11 mouse cellular contexts compared by ENCODE assay signal in the genomic region with DNA sequence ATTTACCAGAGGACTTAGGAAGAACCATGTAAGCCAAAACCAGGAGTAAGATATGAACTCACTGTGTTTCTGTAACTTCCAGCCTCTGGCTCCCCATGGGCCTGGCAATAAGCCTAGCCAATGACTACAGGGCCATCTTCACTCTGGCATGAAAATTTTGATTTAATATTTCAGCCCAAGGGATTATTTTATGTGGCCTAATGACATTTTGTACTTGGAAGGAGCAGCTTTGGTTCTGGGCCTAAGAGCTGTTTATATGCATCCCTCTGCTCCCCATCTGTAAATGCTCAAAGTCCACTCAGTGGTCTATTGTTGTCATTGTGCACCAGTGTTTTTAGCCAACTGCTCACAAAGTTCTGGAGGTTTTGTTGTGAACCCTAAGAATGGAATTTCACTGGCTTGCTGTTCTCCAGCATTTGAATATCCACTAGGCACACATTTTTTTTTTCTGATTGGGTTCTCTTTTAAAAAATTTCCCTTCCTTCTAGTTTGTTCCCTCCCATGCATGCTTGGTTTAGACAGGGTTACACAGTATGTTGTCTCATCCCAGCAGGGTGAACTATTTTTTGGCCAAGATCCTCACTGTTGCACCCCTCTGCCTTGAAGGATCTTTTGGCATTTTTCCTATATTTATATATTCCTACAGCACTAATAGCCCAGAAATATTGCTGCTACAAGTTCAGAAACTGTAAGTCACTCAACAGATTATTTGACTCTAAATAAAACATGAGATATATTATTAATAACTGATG.
DNase-seq lines count a peak whose midpoint lies in the region; ATAC-seq and TF ChIP-seq lines count a peak whose summit lies in the region.
"Had no signal": no experiment of that assay in that cellular context is flagged by ENCODE, and none has a peak within 500 bp of the region (broad histone marks: within the 10 kb centered on the region; RNA-seq: fewer than 3 reads in every experiment).

No protein-coding gene starts in this region.

- no peak overlapping the region for H3K4me2 ChIP-seq in heart, embryonic 12.5 days
- H3K4me2 ChIP-seq in stomach, postnatal 0 days (replicated peaks; ENCODE audit: low read depth): no peak overlapping the region
- no peak overlapping the region for H3K4me2 ChIP-seq in forebrain, embryonic 14.5 days (ENCODE audit: low read length)
- H3K4me2 ChIP-seq: midbrain, embryonic 11.5 days had no signal

- H3K9ac ChIP-seq in heart, embryonic 12.5 days: no peak overlapping the region
- no peak overlapping the region for H3K9ac ChIP-seq in stomach, postnatal 0 days (ENCODE audit: low read length)
- no peak overlapping the region for H3K9ac ChIP-seq in forebrain, embryonic 14.5 days (ENCODE audit: low read length)

- no peak for TF ChIP-seq EP300 in stomach, postnatal 0 days (optimal IDR thresholded peaks at IDR 0.05)

- no peak overlapping the region for H3K4me3 ChIP-seq in heart, embryonic 12.5 days
- no peak overlapping the region for H3K4me3 ChIP-seq in stomach, postnatal 0 days (ENCODE audit: low read depth, low read length)
- H3K4me3 ChIP-seq in forebrain, embryonic 14.5 days (ENCODE audit: low read depth, low read length): no peak overlapping the region
- H3K4me3 ChIP-seq: heart, adult 2 months had no signal

- H3K9me3 ChIP-seq in heart, embryonic 12.5 days (replicated peaks): no peaks in the 10 kb centered on the region
- no peaks in the 10 kb centered on the region for H3K9me3 ChIP-seq in stomach, postnatal 0 days (ENCODE audit: control insufficient read depth, low read length)
- no peaks in the 10 kb centered on the region for H3K9me3 ChIP-seq in forebrain, embryonic 14.5 days (replicated peaks; ENCODE audit: control insufficient read depth, low read length)

- no peaks in the 10 kb centered on the region for H3K36me3 ChIP-seq in heart, embryonic 12.5 days
- H3K36me3 ChIP-seq in stomach, postnatal 0 days (ENCODE audit: control insufficient read depth, insufficient read depth, low read length): no peaks in the 10 kb centered on the region
- H3K36me3 ChIP-seq in forebrain, embryonic 14.5 days (ENCODE audit: control insufficient read depth, insufficient read depth, low read length): no peaks in the 10 kb centered on the region

- no peaks in the 10 kb centered on the region for H3K27me3 ChIP-seq in heart, embryonic 12.5 days (replicated peaks)
- H3K27me3 ChIP-seq in stomach, postnatal 0 days (ENCODE audit: control insufficient read depth, insufficient read depth, low read length): no peaks in the 10 kb centered on the region
- no peaks in the 10 kb centered on the region for H3K27me3 ChIP-seq in forebrain, embryonic 14.5 days (replicated peaks; ENCODE audit: control insufficient read depth, insufficient read depth, low read length)

- TF ChIP-seq CTCF in stomach, postnatal 0 days (IDR thresholded peaks at IDR 0.05; ENCODE audit: low read depth): no peak

- DNase-seq in heart, adult 11 months: peak; percentile 96
- DNase-seq in urinary bladder, postnatal 14 days (ENCODE audit: low spot score): peak; percentile 62
- DNase-seq in urinary bladder, postnatal 10 days (ENCODE audit: low spot score): no peak
- peak; percentile 33 to 63 for DNase-seq in kidney, postnatal 36 days
- no peak for DNase-seq in stomach, postnatal 0 days (ENCODE audit: low spot score)
- DNase-seq in forebrain, embryonic 14.5 days (ENCODE audit: low spot score): no peak
- DNase-seq in left cerebral cortex, adult 11 months (ENCODE audit: low spot score): no peak
- DNase-seq: thymus, adult 2 months had no signal

- H3K27ac ChIP-seq in heart, embryonic 12.5 days (ENCODE audit: poor library complexity, severe bottlenecking): no peak overlapping the region
- H3K27ac ChIP-seq in stomach, postnatal 0 days (replicated peaks): peak overlapping the region; percentile 5; the same call in 1 of the 2 replicates
- H3K27ac ChIP-seq in forebrain, embryonic 14.5 days (ENCODE audit: low read depth, low read length): no peak overlapping the region
- H3K27ac ChIP-seq: heart, adult 2 months had no signal

- ATAC-seq in heart, embryonic 12.5 days (ENCODE audit: insufficient number of reproducible peaks, low FRiP score): no peak
- peak; percentile 54; the same call in 1 of the 2 replicates for ATAC-seq in stomach, postnatal 0 days (ENCODE audit: low FRiP score, low TSS enrichment)
- no peak for ATAC-seq in forebrain, embryonic 14.5 days

- no peaks in the 10 kb centered on the region for H3K4me1 ChIP-seq in heart, embryonic 12.5 days (replicated peaks)
- no peaks in the 10 kb centered on the region for H3K4me1 ChIP-seq in stomach, postnatal 0 days (replicated peaks; ENCODE audit: control insufficient read depth, insufficient read depth)
- no peaks in the 10 kb centered on the region for H3K4me1 ChIP-seq in forebrain, embryonic 14.5 days (ENCODE audit: control insufficient read depth, insufficient read depth, low read length)

Comparison
In these comparisons a context has a peak if more than half of its experiments do, and no peak if none do; other contexts are left out.
1. DNase-seq: peak in heart, adult 11 months (single experiment), urinary bladder, postnatal 14 days (single experiment) and kidney, postnatal 36 days (2 of 2); none in urinary bladder, postnatal 10 days (single experiment), stomach, postnatal 0 days (single experiment), forebrain, embryonic 14.5 days (single experiment) and left cerebral cortex, adult 11 months (single experiment).